Mouse (Mus musculus) stomach, embryonic 14.5 days (tissue): ENCODE measurements around the gene Uvrag. TPM values are rescaled to one million over a fixed set of nuclear protein-coding genes. Genes with fewer than 3 reads are reported as not detected.

Experiments used
- ATAC-seq: fragments of 200-750 bp; cut with Nextera tagmentation; 2 replicates; pipeline ENCODE4 v1.8.0; 2017; ENCODE audit warnings: low read depth, moderate TSS enrichment; ENCODE audit not compliant: insufficient number of reproducible peaks, insufficient read depth, low FRiP score
- H3K27ac ChIP-seq: fragments of 300-500 bp; sonication (generic); 2 replicates; pipeline ENCODE4 v1.5.1; 2014; ENCODE audit warnings: mild to moderate bottlenecking, low read length, moderate library complexity, mixed read lengths
- H3K27me3 ChIP-seq: fragments of 300-500 bp; sonication (generic); 2 replicates; pipeline ENCODE4 v1.6.1; 2014; ENCODE audit warnings: low read length, control low read depth, mixed read lengths; ENCODE audit not compliant: control insufficient read depth, insufficient read depth
- H3K36me3 ChIP-seq: fragments of 300-500 bp; sonication (generic); 2 replicates; pipeline ENCODE4 v1.6.1; 2014; ENCODE audit warnings: mild to moderate bottlenecking, control low read depth, low read length, moderate library complexity, mixed read lengths; ENCODE audit not compliant: control insufficient read depth, insufficient read depth
- H3K4me1 ChIP-seq: fragments of 300-500 bp; sonication (generic); 2 replicates; pipeline ENCODE4 v1.6.1; 2014; ENCODE audit warnings: low read length, control low read depth, mixed read lengths; ENCODE audit not compliant: control insufficient read depth, insufficient read depth
- H3K4me2 ChIP-seq: fragments of 300-500 bp; sonication (generic); replicated peaks from 2 replicates; pipeline ENCODE4 v1.6.1; 2014; ENCODE audit warnings: low read depth, low read length, control low read depth
- H3K4me3 ChIP-seq: fragments of 300-500 bp; sonication (generic); 2 replicates; pipeline ENCODE4 v1.5.1; 2014; ENCODE audit warnings: low read depth, low read length, control low read depth
- H3K9ac ChIP-seq: fragments of 300-500 bp; sonication (generic); replicated peaks from 2 replicates; pipeline ENCODE4 v1.6.1; 2014; ENCODE audit warnings: low read depth, mild to moderate bottlenecking, control low read depth, low read length, moderate library complexity, mixed read lengths
- H3K9me3 ChIP-seq: fragments of 300-500 bp; sonication (generic); 2 replicates; pipeline ENCODE4 v1.6.1; 2016; ENCODE audit warnings: low read depth, low read length, control low read depth; ENCODE audit not compliant: control insufficient read depth
- WGBS: fragments of 180-500 bp; shearing (Covaris S2); extraction: QIAGEN DNeasy Blood & Tissue Kit; methylation state at CpG from one replicate; pipeline ENCODE4 v1.1.7; 2014; 5-methylcytosine and 5-hydroxymethylcytosine counted together
- polyA plus RNA-seq: library from polyadenylated mRNA; unstranded; fragments of >200 nt; fragmentation: Nextera tagmentation; extraction: Ambion mirVana; gene quantifications from 2 replicates; pipeline ENCODE4 v1.2.1, GENCODE M21; 2014

Gene Uvrag
- polyA plus RNA-seq, 1 experiment from 2014 or later, result 23.9 TPM

- Histone ChIP-seq H3K4me2 (no peak overlapping the region), H3K36me3 (no peaks in the 10 kb centered on the region), H3K9ac (no peak overlapping the region), H3K9me3 (no peaks in the 10 kb centered on the region), H3K27ac (no peak overlapping the region), H3K4me3 (no peak overlapping the region), H3K27me3 (no peaks in the 10 kb centered on the region), H3K4me1 (peaks cover 10% of the 10 kb centered on the region)
- WGBS, result 56% methylated on average over 2 of the region's 2 CpGs
- ATAC-seq, result no peak
These were observed 285.6 kb downstream of the Uvrag start for GRCm38 (mm10) chr7:98855388-98855787.

- H3K4me2 ChIP-seq, result no peak overlapping the region
- H3K9me3 ChIP-seq, result no peaks in the 10 kb centered on the region
- 83% methylated on average over 6 of the region's 6 CpGs for WGBS
- H3K27ac ChIP-seq, result no peak overlapping the region
- no peaks in the 10 kb centered on the region for H3K36me3 ChIP-seq
- no peak for ATAC-seq
- H3K4me1 ChIP-seq, result peaks cover 10% of the 10 kb centered on the region
- H3K27me3 ChIP-seq, result no peaks in the 10 kb centered on the region
- no peak overlapping the region for H3K4me3 ChIP-seq
- no peak overlapping the region for H3K9ac ChIP-seq
These were observed 287.1 kb downstream of the Uvrag start for GRCm38 (mm10) chr7:98853806-98854205.

- no peak overlapping the region for H3K4me3 ChIP-seq
- ATAC-seq, result no peak
- H3K4me2 ChIP-seq, result no peak overlapping the region
- no peak overlapping the region for H3K9ac ChIP-seq
- H3K36me3 ChIP-seq, result no peaks in the 10 kb centered on the region
- H3K27me3 ChIP-seq, result no peaks in the 10 kb centered on the region
- H3K4me1 ChIP-seq, result peaks cover 10% of the 10 kb centered on the region
- no peaks in the 10 kb centered on the region for H3K9me3 ChIP-seq
- 81% methylated on average over 18 of the region's 18 CpGs for WGBS
- no peak overlapping the region for H3K27ac ChIP-seq
These were observed 287.8 kb downstream of the Uvrag start for GRCm38 (mm10) chr7:98852950-98853650.

GRCm38 (mm10) chr7:98851220-98851619 is 289.7 kb downstream of the Uvrag start:
- Histone ChIP-seq H3K4me3 (no peak overlapping the region), H3K27me3 (no peaks in the 10 kb centered on the region), H3K4me1 (peaks cover 7% of the 10 kb centered on the region), H3K9ac (no peak overlapping the region), H3K36me3 (no peaks in the 10 kb centered on the region), H3K9me3 (no peaks in the 10 kb centered on the region), H3K4me2 (no peak overlapping the region), H3K27ac (peak overlapping the region; percentile 58; the same call in 1 of the 2 replicates)
- peak; percentile 34; the same call in 1 of the 2 replicates for ATAC-seq
- 37% methylated on average over 9 of the region's 9 CpGs for WGBS

- Histone ChIP-seq H3K9ac (no peak overlapping the region), H3K4me2 (no peak overlapping the region), H3K27ac (0 out of 2 replicates have a peak overlapping the region, but pooled peaks have one; percentile 58), H3K27me3 (no peaks in the 10 kb centered on the region), H3K4me1 (peaks cover 7% of the 10 kb centered on the region), H3K9me3 (no peaks in the 10 kb centered on the region), H3K4me3 (no peak overlapping the region), H3K36me3 (no peaks in the 10 kb centered on the region)
- no peak for ATAC-seq
- WGBS, result 76% methylated on average over 5 of the region's 5 CpGs
These were observed 290.6 kb downstream of the Uvrag start for GRCm38 (mm10) chr7:98850388-98850787.

- H3K9ac ChIP-seq, result no peak overlapping the region
- peak; percentile 78 for ATAC-seq
- H3K36me3 ChIP-seq, result no peaks in the 10 kb centered on the region
- H3K4me2 ChIP-seq, result no peak overlapping the region
- no peaks in the 10 kb centered on the region for H3K27me3 ChIP-seq
- H3K4me1 ChIP-seq, result peaks cover 7% of the 10 kb centered on the region
- no peak overlapping the region for H3K27ac ChIP-seq
- 69% methylated on average over 8 of the region's 8 CpGs for WGBS
- H3K9me3 ChIP-seq, result no peaks in the 10 kb centered on the region
- H3K4me3 ChIP-seq, result no peak overlapping the region
These were observed 291.9 kb downstream of the Uvrag start for GRCm38 (mm10) chr7:98848899-98849640.

GRCm38 (mm10) chr7:98843649-98844048 is 297.3 kb downstream of the Uvrag start:
- Histone ChIP-seq H3K27me3 (0 out of 2 replicates have a peak, but pooled peaks cover 3% of the 10 kb centered on the region), H3K4me1 (peaks cover 9% of the 10 kb centered on the region; the same call in 1 of the 2 replicates), H3K4me2 (no peak overlapping the region), H3K4me3 (no peak overlapping the region), H3K9ac (no peak overlapping the region), H3K9me3 (no peaks in the 10 kb centered on the region), H3K36me3 (no peaks in the 10 kb centered on the region), H3K27ac (no peak overlapping the region)
- ATAC-seq, result 0 out of 2 replicates have a peak, but pooled peaks have one; percentile 18
- 42% methylated on average over 7 of the region's 7 CpGs for WGBS

- Histone ChIP-seq H3K9me3 (no peaks in the 10 kb centered on the region), H3K27ac (no peak overlapping the region), H3K9ac (no peak overlapping the region), H3K36me3 (no peaks in the 10 kb centered on the region), H3K4me1 (peaks cover 9% of the 10 kb centered on the region; the same call in 1 of the 2 replicates), H3K4me3 (no peak overlapping the region), H3K4me2 (no peak overlapping the region), H3K27me3 (0 out of 2 replicates have a peak, but pooled peaks cover 3% of the 10 kb centered on the region)
- 93% methylated on average over 3 of the region's 3 CpGs for WGBS
- ATAC-seq, result no peak
These were observed 297.9 kb downstream of the Uvrag start for GRCm38 (mm10) chr7:98842997-98843396.
